Mouse (Mus musculus): ENCODE measurements around the gene 1700067K01Rik.

1700067K01Rik gene

GRCm38 (mm10) chr8:84010625-84011611 lies 9.6 kb downstream of the 1700067K01Rik start:
- DNase-seq (ENCODE audit: low spot score in 2 of 2): peak in 1 of 2 experiments; percentile 70

GRCm38 (mm10) chr8:84011705-84012498 lies 10.6 kb downstream of the 1700067K01Rik start, which contains the start of gene 2210011C24Rik:
2210011C24Rik (minus strand) TSS chr8:84012171.
- no peak for DNase-seq (ENCODE audit: low spot score in 2 of 2)

- DNase-seq (ENCODE audit: low spot score in 2 of 2): no peak
Observed at GRCm38 (mm10) chr8:84012499-84013165, 11.3 kb downstream of the 1700067K01Rik start.

DNA sequence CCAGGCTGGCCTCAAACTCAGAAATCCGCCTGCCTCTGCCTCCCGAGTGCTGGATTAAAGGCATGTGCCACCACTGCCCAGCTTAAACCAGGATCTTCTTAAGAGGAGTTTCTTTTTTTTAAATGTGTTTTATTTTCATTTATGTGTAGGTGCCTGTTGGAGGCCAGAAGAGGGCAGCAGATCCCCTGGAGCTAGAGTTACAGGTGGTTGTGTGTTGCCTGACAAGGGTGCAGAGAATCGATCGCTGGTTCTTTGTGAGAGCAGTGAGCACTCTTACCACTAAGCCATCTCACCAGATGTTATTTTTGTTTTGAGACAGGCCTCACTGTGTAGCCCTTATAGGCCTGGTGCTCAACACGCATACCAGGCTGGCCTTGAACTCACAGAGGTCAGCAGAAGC lies 14.5 kb downstream of the 1700067K01Rik start:
- no peak for DNase-seq (ENCODE audit: low spot score in 2 of 2)

GRCm38 (mm10) chr8:84019738-84020137 lies 18.4 kb downstream of the 1700067K01Rik start:
- no peak for DNase-seq (ENCODE audit: low spot score in 2 of 2)

- DNase-seq (ENCODE audit: low spot score in 2 of 2): no peak
Observed at GRCm38 (mm10) chr8:84021096-84021495, 19.8 kb downstream of the 1700067K01Rik start, which contains the start of gene Palm3. Palm3 (plus strand) TSS chr8:84021471.

GRCm38 (mm10) chr8:84021569-84021968 lies 20.3 kb downstream of the 1700067K01Rik start:
- no peak for DNase-seq (ENCODE audit: low spot score in 2 of 2)

DNA sequence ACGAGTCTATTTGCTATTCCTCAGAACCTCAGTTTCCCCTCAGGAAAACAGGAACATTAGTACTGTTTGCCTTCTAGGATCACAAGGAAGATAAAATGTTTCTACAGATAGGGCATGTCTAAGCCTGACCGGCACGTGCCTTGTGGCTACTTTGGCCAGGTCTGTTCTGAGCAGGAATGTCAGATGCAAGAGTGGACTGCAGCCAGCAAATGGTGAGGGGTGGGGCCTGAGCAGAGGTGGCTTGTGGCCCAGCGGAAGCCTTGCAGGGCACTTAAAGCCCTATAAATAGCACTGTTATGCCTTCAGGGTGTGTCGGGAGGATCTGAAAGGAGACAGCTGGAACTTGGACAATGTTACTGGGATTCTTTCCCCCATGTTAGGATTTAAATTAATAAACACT lies 21.8 kb downstream of the 1700067K01Rik start:
- no peak for DNase-seq (ENCODE audit: low spot score in 2 of 2)

DNA sequence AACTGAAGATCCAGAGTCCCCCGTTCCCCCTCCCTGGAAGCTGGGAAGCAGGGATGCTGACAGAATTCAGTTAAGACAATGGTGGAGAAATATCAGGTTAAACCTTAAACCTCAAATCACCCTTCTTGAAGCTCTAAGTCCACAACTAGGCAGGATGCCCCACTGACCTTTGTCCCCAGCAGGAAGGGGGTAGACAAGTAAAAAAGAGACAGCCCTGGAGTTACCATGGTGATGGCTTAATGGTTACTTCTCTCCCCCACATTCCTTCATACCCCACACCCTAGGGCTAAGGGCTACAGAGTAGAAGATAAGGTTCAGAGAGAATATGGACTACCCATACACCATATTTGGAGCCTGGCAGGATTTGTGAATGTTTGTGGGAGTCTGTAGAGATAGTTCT lies 22.3 kb downstream of the 1700067K01Rik start:
- DNase-seq (ENCODE audit: low spot score in 2 of 2): no peak

DNA sequence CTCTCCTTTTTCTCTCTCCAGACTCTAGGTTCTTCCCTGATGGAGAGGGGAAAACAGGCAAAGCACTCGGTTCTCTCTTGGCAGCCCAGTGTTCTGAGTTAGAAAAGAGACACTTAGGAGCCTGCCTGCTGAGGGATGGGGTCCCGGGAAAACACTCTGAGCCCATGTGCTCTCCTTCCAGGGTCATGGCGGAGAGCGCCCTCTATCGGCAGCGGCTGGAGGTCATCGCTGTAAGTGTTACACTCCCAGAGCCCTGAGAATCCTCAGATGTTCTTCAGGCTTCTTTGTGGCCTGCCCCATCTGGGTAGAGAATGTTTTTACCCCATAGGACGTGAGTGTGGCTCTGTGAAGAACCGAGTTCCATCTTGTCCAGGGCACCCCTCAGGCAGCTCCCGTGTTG lies 22.9 kb downstream of the 1700067K01Rik start:
- DNase-seq (ENCODE audit: low spot score in 2 of 2): peak in 1 of 2 experiments; percentile 31

GRCm38 (mm10) chr8:84025863-84026262 lies 24.6 kb downstream of the 1700067K01Rik start:
- peak in 1 of 2 experiments; percentile 54 for DNase-seq (ENCODE audit: low spot score in 2 of 2)

DNA sequence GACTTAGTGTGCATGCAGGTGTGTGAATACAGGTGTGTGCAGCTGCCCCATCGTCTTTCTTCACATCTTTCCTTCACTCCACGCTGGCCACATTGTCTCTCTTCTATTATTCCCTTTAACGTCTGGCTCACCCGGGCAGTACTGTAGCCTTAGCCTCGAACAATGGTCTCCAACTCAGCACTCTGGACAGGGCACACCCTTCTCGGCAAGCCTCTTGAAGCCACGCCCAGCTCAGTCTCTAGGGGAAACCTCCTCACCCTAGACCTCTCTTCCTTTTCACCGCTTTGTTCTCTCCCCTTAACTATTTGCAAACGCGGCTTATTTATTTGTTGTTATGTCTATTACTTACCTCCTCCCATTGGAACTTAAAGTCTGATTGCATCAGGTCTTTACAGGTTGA lies 26.1 kb downstream of the 1700067K01Rik start:
- no peak for DNase-seq (ENCODE audit: low spot score in 2 of 2)

GRCm38 (mm10) chr8:84029272-84029671 lies 28.0 kb downstream of the 1700067K01Rik start:
- no peak for DNase-seq (ENCODE audit: low spot score in 2 of 2)

- no peak for DNase-seq (ENCODE audit: low spot score in 2 of 2)
Observed at GRCm38 (mm10) chr8:84032777-84033176, 31.5 kb downstream of the 1700067K01Rik start.

DNA sequence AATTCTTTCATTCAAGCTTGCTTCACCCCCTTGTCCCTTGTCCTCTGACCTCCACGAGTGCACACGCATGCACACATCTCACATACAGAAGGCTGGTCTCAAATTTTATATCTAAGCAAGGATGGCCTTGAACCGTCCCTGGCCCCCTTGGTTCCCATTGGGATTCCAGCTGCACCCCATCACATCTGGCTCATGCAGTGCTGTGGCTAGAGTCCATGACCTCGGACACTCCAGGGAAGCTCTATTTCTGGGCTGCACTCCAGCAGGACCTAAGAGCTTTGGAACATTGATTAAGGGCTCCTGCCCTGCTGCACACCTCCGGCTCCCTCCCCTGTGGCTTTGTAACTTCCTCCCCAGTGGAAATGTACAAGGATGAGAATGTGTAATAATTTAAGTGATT lies 36.7 kb downstream of the 1700067K01Rik start:
- DNase-seq (ENCODE audit: low spot score in 2 of 2): no peak

DNA sequence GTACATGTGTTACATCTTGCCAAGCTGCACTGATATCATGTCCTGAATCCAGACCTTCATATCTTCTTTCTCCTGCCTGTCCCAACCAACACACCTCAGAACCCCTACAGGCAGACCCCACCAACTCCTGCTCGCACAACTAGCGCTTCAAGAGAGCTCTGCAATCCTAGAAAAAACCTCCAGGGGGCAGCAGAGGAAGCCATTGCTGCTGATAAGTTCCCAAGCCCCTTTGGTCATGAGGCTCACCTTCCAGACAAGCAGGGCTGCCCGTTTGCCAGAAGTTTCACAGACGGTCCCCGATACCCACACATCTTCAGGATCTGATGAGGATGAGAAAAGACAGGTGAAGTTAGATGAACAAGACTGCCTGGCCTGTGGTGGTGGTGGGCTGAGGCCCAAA lies 37.7 kb downstream of the 1700067K01Rik start:
- DNase-seq (ENCODE audit: low spot score in 2 of 2): peak in 1 of 2 experiments; percentile 67

- peak in 1 of 2 experiments; percentile 34 for DNase-seq (ENCODE audit: low spot score in 2 of 2)
Observed at GRCm38 (mm10) chr8:84042066-84042947, 41.0 kb downstream of the 1700067K01Rik start, which contains the start of gene Il27ra. Il27ra (minus strand) TSS chr8:84042589.

GRCm38 (mm10) chr8:84042948-84043342 lies 41.6 kb downstream of the 1700067K01Rik start:
- DNase-seq (ENCODE audit: low spot score in 2 of 2): no peak

DNA sequence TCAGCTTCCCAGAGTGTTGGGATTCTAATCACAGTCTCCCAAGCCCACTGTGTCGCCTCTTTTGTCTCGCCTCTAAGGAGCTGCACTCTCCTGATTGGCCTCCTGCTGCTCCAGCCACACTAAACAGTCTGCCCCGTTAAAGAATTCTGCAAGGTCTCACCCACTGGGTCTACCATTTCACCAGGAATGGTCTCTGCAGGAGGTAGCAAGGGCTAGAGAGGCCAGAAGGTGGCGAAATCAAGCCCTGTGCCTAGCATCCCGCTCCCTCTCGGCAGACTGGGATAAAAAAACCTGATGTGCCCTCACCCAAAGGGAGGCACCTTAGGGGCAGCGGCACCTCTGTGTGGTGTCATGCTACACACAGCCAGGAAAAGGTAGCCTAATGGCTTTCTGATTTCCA lies 42.8 kb downstream of the 1700067K01Rik start:
- DNase-seq (ENCODE audit: low spot score in 2 of 2): no peak

GRCm38 (mm10) chr8:84044900-84045299 lies 43.6 kb downstream of the 1700067K01Rik start, which contains the start of gene Rln3:
Rln3 (minus strand) TSS chr8:84045000.
- no peak for DNase-seq (ENCODE audit: low spot score in 2 of 2)

Data from frontal cortex, postnatal 10 days (tissue).